Mouse (Mus musculus): ENCODE data around the gene Draxin. TPM values are rescaled to one million over a fixed set of nuclear protein-coding genes. Genes with fewer than 3 reads are reported as not detected.

Gene Draxin
- total and polyA plus RNA-seq, 2 experiments from 2014 or later = 8.7 to 40.5 TPM

GRCm38 (mm10) chr4:148058218-148058819 is 72.2 kb downstream of the Draxin start:
- H3K27ac ChIP-seq (ENCODE audit: low read depth, low read length) = peak overlapping the region; percentile 42
- H3K4me2 ChIP-seq (ENCODE audit: low read depth) = no peak overlapping the region
- 86% methylated on average over 9 of the region's 9 CpGs for WGBS
- TF ChIP-seq CTCF (IDR thresholded peaks at IDR 0.05; ENCODE audit: low read depth) = no peak
- no peaks in the 10 kb centered on the region for H3K9me3 ChIP-seq (ENCODE audit: low read length)
- no peaks in the 10 kb centered on the region for H3K4me1 ChIP-seq (ENCODE audit: insufficient read depth)
- H3K27me3 ChIP-seq (ENCODE audit: insufficient read depth, low read length) = no peaks in the 10 kb centered on the region
- ATAC-seq (no peak), DNase-seq (no peak)
- peaks cover 48% of the 10 kb centered on the region for H3K36me3 ChIP-seq (ENCODE audit: insufficient read depth)
- H3K4me3 ChIP-seq (ENCODE audit: low read depth, low read length) = no peak overlapping the region
- no peak overlapping the region for H3K9ac ChIP-seq

GRCm38 (mm10) chr4:148057661-148058209 is 72.8 kb downstream of the Draxin start:
- no peak for ATAC-seq
- Histone ChIP-seq H3K27me3 (ENCODE audit: insufficient read depth, low read length) (no peaks in the 10 kb centered on the region), H3K27ac (ENCODE audit: low read depth, low read length) (no peak overlapping the region), H3K4me2 (ENCODE audit: low read depth) (no peak overlapping the region), H3K9ac (no peak overlapping the region), H3K36me3 (ENCODE audit: insufficient read depth) (peaks cover 53% of the 10 kb centered on the region), H3K4me1 (ENCODE audit: insufficient read depth) (no peaks in the 10 kb centered on the region), H3K4me3 (ENCODE audit: low read depth, low read length) (no peak overlapping the region), H3K9me3 (ENCODE audit: low read length) (no peaks in the 10 kb centered on the region)
- WGBS = 66% methylated on average over 5 of the region's 5 CpGs
- DNase-seq = no peak
- peak; percentile 14; the same call in 1 of the 2 replicates for TF ChIP-seq CTCF (IDR thresholded peaks at IDR 0.05; ENCODE audit: low read depth)

- DNase-seq = no peak
- Histone ChIP-seq H3K4me1 (ENCODE audit: insufficient read depth) (no peaks in the 10 kb centered on the region), H3K4me3 (ENCODE audit: low read depth, low read length) (no peak overlapping the region), H3K27ac (ENCODE audit: low read depth, low read length) (no peak overlapping the region), H3K36me3 (ENCODE audit: insufficient read depth) (peaks cover 62% of the 10 kb centered on the region), H3K9me3 (ENCODE audit: low read length) (no peaks in the 10 kb centered on the region), H3K9ac (no peak overlapping the region), H3K27me3 (ENCODE audit: insufficient read depth, low read length) (no peaks in the 10 kb centered on the region), H3K4me2 (ENCODE audit: low read depth) (no peak overlapping the region)
- 95% methylated on average over 4 of the region's 4 CpGs for whole genome bisulfite sequencing
- no peak for TF ChIP-seq CTCF (IDR thresholded peaks at IDR 0.05; ENCODE audit: low read depth)
- no peak for ATAC-seq
Measured at GRCm38 (mm10) chr4:148056801-148057200, 73.7 kb downstream of the Draxin start.

GRCm38 (mm10) chr4:148056246-148056645 is 74.3 kb downstream of the Draxin start:
- 77% methylated on average over 7 of the region's 7 CpGs for WGBS
- H3K9me3 ChIP-seq (ENCODE audit: low read length) = no peaks in the 10 kb centered on the region
- H3K27ac ChIP-seq (ENCODE audit: low read depth, low read length) = no peak overlapping the region
- no peaks in the 10 kb centered on the region for H3K4me1 ChIP-seq (ENCODE audit: insufficient read depth)
- no peak overlapping the region for H3K9ac ChIP-seq
- no peak for ATAC-seq
- no peaks in the 10 kb centered on the region for H3K27me3 ChIP-seq (ENCODE audit: insufficient read depth, low read length)
- H3K36me3 ChIP-seq (ENCODE audit: insufficient read depth) = peaks cover 68% of the 10 kb centered on the region
- no peak overlapping the region for H3K4me3 ChIP-seq (ENCODE audit: low read depth, low read length)
- TF ChIP-seq CTCF (IDR thresholded peaks at IDR 0.05; ENCODE audit: low read depth) = no peak
- H3K4me2 ChIP-seq (ENCODE audit: low read depth) = no peak overlapping the region
- no peak for DNase-seq

- peaks cover 79% of the 10 kb centered on the region for H3K36me3 ChIP-seq (ENCODE audit: insufficient read depth)
- TF ChIP-seq CTCF (IDR thresholded peaks at IDR 0.05; ENCODE audit: low read depth) = no peak
- H3K9me3 ChIP-seq (ENCODE audit: low read length) = no peaks in the 10 kb centered on the region
- H3K27ac ChIP-seq (ENCODE audit: low read depth, low read length) = no peak overlapping the region
- DNase-seq (no peak), ATAC-seq (no peak)
- H3K4me2 ChIP-seq (ENCODE audit: low read depth) = no peak overlapping the region
- 93% methylated on average over 21 of the region's 21 CpGs for WGBS
- H3K4me1 ChIP-seq (ENCODE audit: insufficient read depth) = no peaks in the 10 kb centered on the region
- H3K27me3 ChIP-seq (ENCODE audit: insufficient read depth, low read length) = no peaks in the 10 kb centered on the region
- H3K4me3 ChIP-seq (ENCODE audit: low read depth, low read length) = no peak overlapping the region
- no peak overlapping the region for H3K9ac ChIP-seq
Measured at GRCm38 (mm10) chr4:148054961-148055695, 75.4 kb downstream of the Draxin start.

GRCm38 (mm10) chr4:148053417-148053920 is 77.0 kb downstream of the Draxin start:
- peak; percentile 55 for DNase-seq
- 79% methylated on average over 12 of the region's 12 CpGs for WGBS
- no peak for TF ChIP-seq CTCF (IDR thresholded peaks at IDR 0.05; ENCODE audit: low read depth)
- peaks cover 78% of the 10 kb centered on the region for H3K36me3 ChIP-seq (ENCODE audit: insufficient read depth)
- H3K4me1 ChIP-seq (ENCODE audit: insufficient read depth) = no peaks in the 10 kb centered on the region
- no peaks in the 10 kb centered on the region for H3K27me3 ChIP-seq (ENCODE audit: insufficient read depth, low read length)
- H3K27ac ChIP-seq (ENCODE audit: low read depth, low read length) = no peak overlapping the region
- H3K4me3 ChIP-seq (ENCODE audit: low read depth, low read length) = no peak overlapping the region
- ATAC-seq = peak; percentile 62
- no peaks in the 10 kb centered on the region for H3K9me3 ChIP-seq (ENCODE audit: low read length)
- H3K9ac ChIP-seq = no peak overlapping the region
- no peak overlapping the region for H3K4me2 ChIP-seq (ENCODE audit: low read depth)

GRCm38 (mm10) chr4:148052976-148053375 is 77.5 kb downstream of the Draxin start:
- H3K27ac ChIP-seq (ENCODE audit: low read depth, low read length) = no peak overlapping the region

More at GRCm38 (mm10) chr4:148052976-148053375, 77.5 kb downstream of the Draxin start:
- no peaks in the 10 kb centered on the region for H3K9me3 ChIP-seq (ENCODE audit: low read length)
- H3K4me3 ChIP-seq (ENCODE audit: low read depth, low read length) = no peak overlapping the region
- H3K36me3 ChIP-seq (ENCODE audit: insufficient read depth) = peaks cover 78% of the 10 kb centered on the region
- no peak overlapping the region for H3K4me2 ChIP-seq (ENCODE audit: low read depth)
- ATAC-seq (no peak), DNase-seq (no peak)
- H3K4me1 ChIP-seq (ENCODE audit: insufficient read depth) = no peaks in the 10 kb centered on the region
- no peak overlapping the region for H3K9ac ChIP-seq
- WGBS = 52% methylated on average over 2 of the region's 2 CpGs
- TF ChIP-seq CTCF (IDR thresholded peaks at IDR 0.05; ENCODE audit: low read depth) = no peak
- H3K27me3 ChIP-seq (ENCODE audit: insufficient read depth, low read length) = no peaks in the 10 kb centered on the region
